Comparison of ENCODE assay signal across 38 mouse cellular contexts in genomic region chr3:92639854-92640253, GRCm38 (mm10). TPM values are rescaled to one million over a fixed set of nuclear protein-coding genes. Genes with fewer than 3 reads are reported as not detected.
"Had no signal": no experiment of that assay in that cellular context is flagged by ENCODE, and none has a peak within 500 bp of the region (broad histone marks: within the 10 kb centered on the region; RNA-seq: fewer than 3 reads in every experiment).

No protein-coding gene starts in this region.

- H3K4me1 ChIP-seq: limb, embryonic 10.5 days; limb, embryonic 12.5 days; limb, embryonic 13.5 days; limb, embryonic 15.5 days; liver, embryonic 12.5 days; liver, embryonic 13.5 days; liver, embryonic 15.5 days; lung, embryonic 15.5 days; megakaryocyte, embryonic 14.5 days; midbrain, embryonic 10.5 days; midbrain, embryonic 12.5 days; midbrain, embryonic 13.5 days; midbrain, embryonic 15.5 days had no signal

- DNase-seq: left cerebral cortex, postnatal 4 days; liver; liver, embryonic 13.5 days; liver, postnatal 0 days; lung, adult 18-20 months; lung, adult 2 months; lung, embryonic 14.5 days; lung, postnatal 10 days; lung, postnatal 14 days; lung, postnatal 36 days; lung, postnatal 4 days; midbrain, embryonic 14.5 days had no signal

- H3K36me3 ChIP-seq: limb, embryonic 10.5 days; limb, embryonic 12.5 days; limb, embryonic 13.5 days; limb, embryonic 15.5 days; liver, embryonic 12.5 days; liver, embryonic 13.5 days; liver, embryonic 15.5 days; lung, embryonic 15.5 days; midbrain, embryonic 10.5 days; midbrain, embryonic 12.5 days; midbrain, embryonic 13.5 days; midbrain, embryonic 15.5 days had no signal

- H3K4me3 ChIP-seq: left cerebral cortex, adult 2 months; limb, embryonic 10.5 days; limb, embryonic 12.5 days; limb, embryonic 13.5 days; limb, embryonic 15.5 days; liver, embryonic 12.5 days; liver, embryonic 13.5 days; liver, embryonic 15.5 days; lung, embryonic 15.5 days; megakaryocyte, embryonic 14.5 days; midbrain, embryonic 10.5 days; midbrain, embryonic 12.5 days; midbrain, embryonic 13.5 days; midbrain, embryonic 15.5 days; myocyte had no signal

- H3K27ac ChIP-seq: left cerebral cortex, adult 2 months; limb, embryonic 10.5 days; limb, embryonic 12.5 days; limb, embryonic 13.5 days; limb, embryonic 15.5 days; liver, embryonic 12.5 days; liver, embryonic 13.5 days; liver, embryonic 14.5 days; liver, embryonic 15.5 days; lung, embryonic 15.5 days; macrophage; midbrain, embryonic 10.5 days; midbrain, embryonic 12.5 days; midbrain, embryonic 13.5 days; midbrain, embryonic 15.5 days had no signal

- H3K27me3 ChIP-seq: limb, embryonic 12.5 days; limb, embryonic 13.5 days; limb, embryonic 15.5 days; liver, embryonic 12.5 days; liver, embryonic 13.5 days; liver, embryonic 15.5 days; lung, embryonic 15.5 days; megakaryocyte, embryonic 14.5 days; midbrain, embryonic 12.5 days; midbrain, embryonic 13.5 days; midbrain, embryonic 15.5 days had no signal

- H3K9me3 ChIP-seq: limb, embryonic 10.5 days; limb, embryonic 12.5 days; limb, embryonic 13.5 days; limb, embryonic 15.5 days; liver, embryonic 12.5 days; liver, embryonic 13.5 days; liver, embryonic 15.5 days; lung, embryonic 15.5 days; midbrain, embryonic 10.5 days; midbrain, embryonic 12.5 days; midbrain, embryonic 13.5 days; midbrain, embryonic 15.5 days had no signal

RNA-seq across cellular contexts. Expression of gene Lce1a1, which starts 8.3 kb away (rescaled TPM):
- polyA plus RNA-seq: limb, embryonic 10.5 days; limb, embryonic 11.5 days; limb, embryonic 12.5 days; limb, embryonic 13.5 days; limb, embryonic 14.5 days; liver, adult 2 months; liver, embryonic 11.5 days; liver, embryonic 12.5 days; liver, embryonic 13.5 days; liver, embryonic 14.5 days; liver, embryonic 15.5 days; liver, embryonic 16.5 days; liver, postnatal 0 days; lung, embryonic 14.5 days; lung, embryonic 15.5 days; lung, embryonic 16.5 days; lung, postnatal 0 days; macrophage; midbrain, embryonic 10.5 days; midbrain, embryonic 11.5 days; midbrain, embryonic 12.5 days; midbrain, embryonic 13.5 days; midbrain, embryonic 14.5 days; midbrain, embryonic 15.5 days; midbrain, embryonic 16.5 days; midbrain, postnatal 0 days; myocyte had no signal

RNA-seq across cellular contexts. Expression of gene Lce1b, which starts 16.9 kb away (rescaled TPM):
- polyA plus RNA-seq: limb, embryonic 10.5 days; limb, embryonic 11.5 days; limb, embryonic 12.5 days; limb, embryonic 13.5 days; limb, embryonic 14.5 days; liver, adult 2 months; liver, embryonic 11.5 days; liver, embryonic 12.5 days; liver, embryonic 13.5 days; liver, embryonic 14.5 days; liver, embryonic 15.5 days; liver, embryonic 16.5 days; liver, postnatal 0 days; lung, embryonic 14.5 days; lung, embryonic 15.5 days; lung, embryonic 16.5 days; lung, postnatal 0 days; macrophage; midbrain, embryonic 10.5 days; midbrain, embryonic 11.5 days; midbrain, embryonic 12.5 days; midbrain, embryonic 13.5 days; midbrain, embryonic 14.5 days; midbrain, embryonic 15.5 days; midbrain, embryonic 16.5 days; midbrain, postnatal 0 days; myocyte had no signal

RNA-seq across cellular contexts. Expression of gene Lce6a, which starts 18.4 kb away (rescaled TPM):
- polyA plus RNA-seq: limb, embryonic 10.5 days; limb, embryonic 11.5 days; limb, embryonic 12.5 days; limb, embryonic 13.5 days; liver, adult 2 months; liver, embryonic 11.5 days; liver, embryonic 12.5 days; liver, embryonic 13.5 days; liver, embryonic 14.5 days; liver, embryonic 15.5 days; liver, postnatal 0 days; lung, adult 2 months; lung, embryonic 14.5 days; lung, embryonic 15.5 days; lung, embryonic 16.5 days; lung, postnatal 0 days; macrophage; midbrain, embryonic 10.5 days; midbrain, embryonic 11.5 days; midbrain, embryonic 12.5 days; midbrain, embryonic 13.5 days; midbrain, embryonic 14.5 days; midbrain, embryonic 15.5 days; midbrain, embryonic 16.5 days; midbrain, postnatal 0 days; myocyte had no signal

RNA-seq across cellular contexts. Expression of gene Lce1a2, which starts 30.3 kb away (rescaled TPM):
- polyA plus RNA-seq: limb, embryonic 10.5 days; limb, embryonic 11.5 days; limb, embryonic 12.5 days; limb, embryonic 13.5 days; limb, embryonic 14.5 days; liver, adult 2 months; liver, embryonic 11.5 days; liver, embryonic 12.5 days; liver, embryonic 13.5 days; liver, embryonic 14.5 days; liver, embryonic 15.5 days; liver, embryonic 16.5 days; liver, postnatal 0 days; lung, embryonic 14.5 days; lung, embryonic 15.5 days; lung, embryonic 16.5 days; lung, postnatal 0 days; macrophage; midbrain, embryonic 10.5 days; midbrain, embryonic 11.5 days; midbrain, embryonic 12.5 days; midbrain, embryonic 13.5 days; midbrain, embryonic 14.5 days; midbrain, embryonic 15.5 days; midbrain, embryonic 16.5 days; midbrain, postnatal 0 days; myocyte had no signal

RNA-seq across cellular contexts. Expression of gene 2210017I01Rik, which starts 32.6 kb away (rescaled TPM):
- polyA plus RNA-seq: limb, embryonic 10.5 days; limb, embryonic 11.5 days; limb, embryonic 12.5 days; limb, embryonic 13.5 days; limb, embryonic 14.5 days; limb, embryonic 15.5 days; liver, adult 2 months; liver, embryonic 11.5 days; liver, embryonic 12.5 days; liver, embryonic 13.5 days; liver, embryonic 14.5 days; liver, embryonic 15.5 days; liver, embryonic 16.5 days; liver, postnatal 0 days; lung, embryonic 14.5 days; lung, embryonic 15.5 days; lung, embryonic 16.5 days; lung, postnatal 0 days; macrophage; midbrain, embryonic 10.5 days; midbrain, embryonic 11.5 days; midbrain, embryonic 12.5 days; midbrain, embryonic 13.5 days; midbrain, embryonic 14.5 days; midbrain, embryonic 15.5 days; midbrain, embryonic 16.5 days; midbrain, postnatal 0 days; myocyte had no signal
